Mouse (Mus musculus) activated CD4-positive, CD25-positive, alpha-beta regulatory T cell (primary cell): Measurements from ENCODE around the gene Gm9733. TPM values are rescaled to one million over a fixed set of nuclear protein-coding genes. Genes with fewer than 3 reads are reported as not detected.

Experiments
- polyA plus RNA-seq, 2 experiments: library from polyadenylated mRNA; unstranded; fragments of 100-300 nt; shearing (Covaris generic); gene quantifications; one replicate each; pipeline ENCODE4 v1.2.1; 2017

Gene Gm9733
- polyA plus RNA-seq = under 1 TPM in 1 of 2 experiments, not detected in 1; 0.48 TPM

GRCm38 (mm10) chr3:15332063-15332462, at the start of gene Gm9733:
Gm9733 (minus strand) TSS chr3:15332302.

Other genes with a start within 250 kb of the Gm9733 start
- gene Sirpb1a, start 94.2 kb upstream of the Gm9733 start, polyA plus RNA-seq = under 1 TPM in 1 of 2 experiments, not detected in 1; 0.50 TPM
- under 1 TPM in 1 of 2 experiments, not detected in 1; 0.32 TPM for gene Sirpb1b, start 242.8 kb upstream of the Gm9733 start, polyA plus RNA-seq